Mouse (Mus musculus) heart, adult 2 months (tissue): ENCODE measurements around the gene Slc35f6. TPM values are rescaled to one million over a fixed set of nuclear protein-coding genes. Genes with fewer than 3 reads are reported as not detected.
"Not testable (repeated sequence)": the region's sequence is repeated elsewhere in the genome, so short reads cannot be mapped to it uniquely, and the experiment has no call there.

Experiments used
- DNase-seq, 2 experiments: peaks; one replicate each; pipeline ENCODE4 v3.0.0; 2021
- H3K27ac ChIP-seq: fragments of 200-600 bp; 2 replicates; pipeline ENCODE4 v1.8.1; 2022
- H3K27me3 ChIP-seq: fragments of 200-500 bp; 2 replicates; pipeline ENCODE4 v1.6.1; 2012; ENCODE audit warnings: mild to moderate bottlenecking, low read length, inconsistent platforms, mixed read lengths; ENCODE audit not compliant: control insufficient read depth, insufficient read depth
- H3K36me3 ChIP-seq: fragments of 200-500 bp; 2 replicates; pipeline ENCODE4 v1.6.1; 2012; ENCODE audit warnings: low read length, inconsistent platforms; ENCODE audit not compliant: control insufficient read depth, insufficient read depth
- H3K4me1 ChIP-seq: fragments of 200-500 bp; 2 replicates; pipeline ENCODE4 v1.6.1; 2011; ENCODE audit warnings: low read length; ENCODE audit not compliant: control insufficient read depth, insufficient read depth
- H3K4me3 ChIP-seq: fragments of 200-600 bp; 2 replicates; pipeline ENCODE4 v1.8.1; 2022
- H3K79me2 ChIP-seq: fragments of 200-500 bp; replicated peaks from 2 replicates; pipeline ENCODE4 v1.6.1; 2012; ENCODE audit warnings: mild to moderate bottlenecking, inconsistent platforms, low read length, moderate library complexity, mixed read lengths; ENCODE audit not compliant: control insufficient read depth, insufficient read depth
- H3K9ac ChIP-seq: fragments of 200-500 bp; 2 replicates; pipeline ENCODE4 v1.6.1; 2012; ENCODE audit warnings: low read depth, mild to moderate bottlenecking, control low read depth, inconsistent platforms, low read length, mixed read lengths
- CTCF ChIP-seq: fragments of 200-600 bp; IDR thresholded peaks from 2 replicates; pipeline ENCODE4 v1.8.1; 2022; ENCODE audit warnings: antibody characterized with exemption, mild to moderate bottlenecking, moderate library complexity
- EP300 ChIP-seq: fragments of 200-500 bp; IDR thresholded peaks from 2 replicates; pipeline ENCODE4 v1.6.1; 2011; ENCODE audit warnings: low read depth, low read length, control low read depth; ENCODE audit not compliant: insufficient read depth
- POLR2A ChIP-seq: fragments of 200-500 bp; IDR thresholded peaks from 2 replicates; pipeline ENCODE4 v1.6.1; 2011; ENCODE audit warnings: mild to moderate bottlenecking, low read depth, low read length, control low read depth; ENCODE audit not compliant: insufficient read depth
- WGBS: fragments of 180-500 bp; shearing (Covaris S2); methylation state at CpG from one replicate; pipeline ENCODE4 v1.1.7; 2018; 5-methylcytosine and 5-hydroxymethylcytosine counted together
- intact Hi-C: fragments of 180-260 bp; cut with DNase I; formaldehyde crosslinking; loops from one replicate; pipeline ENCODE4 v1.15.1; 2025
- polyA plus RNA-seq: library from polyadenylated mRNA; depleted of rRNA; stranded (reverse); fragments of >200 nt; gene quantifications from 2 replicates; pipeline ENCODE4 v1.2.3, GENCODE M21; 2012
- total RNA-seq, 2 experiments: library from RNA; stranded (reverse); gene quantifications; 2 replicates each; pipeline ENCODE4 v1.2.3; 2021

Slc35f6 gene
- total and polyA plus RNA-seq, 3 experiments: 47.2 to 119 (median 49.9) TPM

- no peaks in the 10 kb centered on the region for H3K27me3 ChIP-seq
- peaks cover 4% of the 10 kb centered on the region; the same call in 1 of the 2 replicates for H3K36me3 ChIP-seq
- H3K4me1 ChIP-seq: peaks cover 2% of the 10 kb centered on the region
- TF ChIP-seq EP300 (no peak), CTCF (peak; percentile 21; the same call in 1 of the 2 replicates), POLR2A (no peak)
- no peak overlapping the region for H3K9ac ChIP-seq
- intact Hi-C loops: no loop called here
- no peak for DNase-seq
- 91% methylated on average over 9 of the region's 9 CpGs for WGBS
- H3K79me2 ChIP-seq: no peaks in the 10 kb centered on the region
- H3K27ac ChIP-seq: no peak overlapping the region
- no peak overlapping the region for H3K4me3 ChIP-seq
Measured at GRCm38 (mm10) chr5:30668637-30669495, 21.1 kb downstream of the Slc35f6 start.

- intact Hi-C loops: no loop called here
- peaks cover 4% of the 10 kb centered on the region; the same call in 1 of the 2 replicates for H3K36me3 ChIP-seq
- 63% methylated on average over 3 of the region's 3 CpGs for WGBS
- peaks cover 2% of the 10 kb centered on the region for H3K4me1 ChIP-seq
- no peaks in the 10 kb centered on the region for H3K79me2 ChIP-seq
- no peak overlapping the region for H3K4me3 ChIP-seq
- no peaks in the 10 kb centered on the region for H3K27me3 ChIP-seq
- no peak for TF ChIP-seq CTCF
- no peak for TF ChIP-seq EP300
- TF ChIP-seq POLR2A: no peak
- no peak overlapping the region for H3K9ac ChIP-seq
- H3K27ac ChIP-seq: no peak overlapping the region
- DNase-seq: no peak
Measured at GRCm38 (mm10) chr5:30669496-30669830, 21.7 kb downstream of the Slc35f6 start.

GRCm38 (mm10) chr5:30670091-30670490 is 22.4 kb downstream of the Slc35f6 start:
- no peak for DNase-seq
- 59% methylated on average over 7 of the region's 7 CpGs for WGBS
- Histone ChIP-seq H3K27ac (no peak overlapping the region), H3K79me2 (no peaks in the 10 kb centered on the region), H3K36me3 (peaks cover 4% of the 10 kb centered on the region; the same call in 1 of the 2 replicates), H3K4me1 (peaks cover 2% of the 10 kb centered on the region), H3K4me3 (no peak overlapping the region), H3K9ac (no peak overlapping the region), H3K27me3 (no peaks in the 10 kb centered on the region)
- intact Hi-C loops: no loop called here
- TF ChIP-seq CTCF: no peak
- TF ChIP-seq POLR2A: no peak
- TF ChIP-seq EP300: no peak

GRCm38 (mm10) chr5:30674001-30674400 is 26.3 kb downstream of the Slc35f6 start:
- intact Hi-C loops: no loop called here
- H3K27me3 ChIP-seq: no peaks in the 10 kb centered on the region
- H3K79me2 ChIP-seq: no peaks in the 10 kb centered on the region
- no peaks in the 10 kb centered on the region for H3K4me1 ChIP-seq
- H3K27ac ChIP-seq: no peak overlapping the region
- H3K36me3 ChIP-seq: no peaks in the 10 kb centered on the region
- no peak overlapping the region for H3K9ac ChIP-seq
- DNase-seq: no peak
- TF ChIP-seq CTCF (no peak), POLR2A (no peak), EP300 (no peak)
- 91% methylated on average over 7 of the region's 7 CpGs for WGBS
- no peak overlapping the region for H3K4me3 ChIP-seq

GRCm38 (mm10) chr5:30676800-30677199 is 29.1 kb downstream of the Slc35f6 start:
- no peaks in the 10 kb centered on the region for H3K79me2 ChIP-seq
- intact Hi-C loops: no loop called here
- DNase-seq: no peak
- no peaks in the 10 kb centered on the region for H3K36me3 ChIP-seq
- no peak overlapping the region for H3K4me3 ChIP-seq
- 84% methylated on average over 7 of the region's 7 CpGs for WGBS
- TF ChIP-seq EP300: no peak
- no peak for TF ChIP-seq CTCF
- no peak for TF ChIP-seq POLR2A
- no peaks in the 10 kb centered on the region for H3K27me3 ChIP-seq
- H3K9ac ChIP-seq: no peak overlapping the region
- no peak overlapping the region for H3K27ac ChIP-seq
- H3K4me1 ChIP-seq: no peaks in the 10 kb centered on the region

GRCm38 (mm10) chr5:30678069-30678468 is 30.3 kb downstream of the Slc35f6 start:
- H3K79me2 ChIP-seq, DNase-seq, intact Hi-C loops, H3K36me3 ChIP-seq, H3K4me1 ChIP-seq, H3K9ac ChIP-seq, H3K4me3 ChIP-seq, H3K27ac ChIP-seq, H3K27me3 ChIP-seq: not testable (repeated sequence)
- 94% methylated on average over 3 of the region's 3 CpGs for WGBS
